Mouse (Mus musculus) olfactory bulb, adult 2 months (tissue): ENCODE measurements around the gene Nfatc3. TPM values are rescaled to one million over a fixed set of nuclear protein-coding genes. Genes with fewer than 3 reads are reported as not detected.
A peak's percentile ranks its signal among the peaks of the same experiment; 100 is the strongest.

Experiments
- H3K27ac ChIP-seq: fragments of 200-500 bp; 2 replicates; pipeline ENCODE4 v1.5.1; 2012; ENCODE audit warnings: low read depth, low read length; ENCODE audit not compliant: insufficient read depth
- H3K4me1 ChIP-seq: fragments of 200-500 bp; 2 replicates; pipeline ENCODE4 v1.6.1; 2012; ENCODE audit warnings: low read length; ENCODE audit not compliant: control insufficient read depth, insufficient read depth
- H3K4me3 ChIP-seq: fragments of 200-500 bp; 2 replicates; pipeline ENCODE4 v1.5.1; 2012; ENCODE audit warnings: mild to moderate bottlenecking, low read depth, low read length, moderate library complexity; ENCODE audit not compliant: insufficient read depth
- CTCF ChIP-seq: fragments of 200-500 bp; IDR thresholded peaks from 2 replicates; pipeline ENCODE4 v1.5.1; 2012; ENCODE audit warnings: low read depth, mild to moderate bottlenecking, low read length, moderate library complexity; ENCODE audit not compliant: insufficient read depth
- POLR2A ChIP-seq: fragments of 200-500 bp; IDR thresholded peaks from 2 replicates; pipeline ENCODE4 v1.6.1; 2012; ENCODE audit warnings: mild to moderate bottlenecking, low read depth, low read length, moderate library complexity; ENCODE audit not compliant: insufficient read depth
- WGBS: fragments of 180-500 bp; shearing (Covaris S2); methylation state at CpG from one replicate; pipeline ENCODE4 v1.1.7; 2018; 5-methylcytosine and 5-hydroxymethylcytosine counted together
- polyA plus RNA-seq: library from polyadenylated mRNA; stranded (reverse); fragments of >200 nt; gene quantifications from 2 replicates; pipeline ENCODE4 v1.2.4, GENCODE M21; 2012; ENCODE audit warnings: low replicate concordance; ENCODE audit not compliant: missing spikeins, insufficient read depth, insufficient read length

Gene Nfatc3
- polyA plus RNA-seq, 1 experiment = 111 TPM

GRCm38 (mm10) chr8:106158381-106158780 lies 99.7 kb downstream of the Nfatc3 start:
- H3K4me1 ChIP-seq = no peaks in the 10 kb centered on the region
- H3K4me3 ChIP-seq = no peak overlapping the region
- no peak overlapping the region for H3K27ac ChIP-seq
- TF ChIP-seq CTCF (no peak), POLR2A (no peak)
- WGBS = 85% methylated on average over 10 of the region's 10 CpGs

DNA sequence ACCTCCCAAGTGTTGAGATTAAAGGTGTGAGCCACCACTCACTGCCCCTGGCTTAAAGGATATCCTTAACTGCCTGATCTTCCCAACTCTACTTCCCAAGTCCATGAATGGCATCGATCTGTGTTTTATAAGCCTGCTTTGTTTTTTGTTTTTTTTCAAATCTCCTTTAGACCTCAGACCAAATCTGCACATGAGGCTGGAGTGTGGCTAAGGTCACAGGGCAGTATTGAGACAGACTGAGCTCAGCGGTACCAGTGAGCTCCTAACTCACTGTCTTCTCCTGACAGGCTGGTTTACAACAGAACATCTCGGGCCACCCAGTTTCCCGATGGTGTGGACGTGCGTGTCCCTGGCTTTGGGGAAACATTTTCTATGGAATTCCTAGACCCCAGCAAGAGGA lies 101.2 kb downstream of the Nfatc3 start:
- Histone ChIP-seq H3K27ac (no peak overlapping the region), H3K4me1 (no peaks in the 10 kb centered on the region), H3K4me3 (no peak overlapping the region)
- WGBS = 90% methylated on average over 6 of the region's 6 CpGs
- TF ChIP-seq CTCF (no peak), POLR2A (no peak)

DNA sequence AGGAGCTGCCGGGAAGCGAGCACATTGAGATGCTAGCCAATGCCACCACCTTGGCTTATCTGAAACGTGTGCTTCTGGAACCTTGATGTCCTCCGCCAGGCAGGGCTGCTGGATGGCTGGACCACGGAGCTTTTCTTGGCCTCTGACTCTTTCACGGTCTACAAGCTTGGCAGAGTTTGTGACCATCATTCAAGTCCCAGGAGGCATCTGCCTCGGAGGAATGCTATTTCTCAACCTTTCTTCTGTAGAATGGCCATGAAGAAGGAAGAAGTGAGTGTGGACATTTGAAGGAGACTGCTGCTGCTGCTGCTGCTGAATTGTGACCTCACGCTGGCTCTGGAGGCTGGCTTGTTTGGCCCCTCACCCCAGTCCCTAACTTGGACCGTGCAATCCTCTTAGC lies 104.6 kb downstream of the Nfatc3 start:
- WGBS = 91% methylated on average over 9 of the region's 9 CpGs
- Histone ChIP-seq H3K4me3 (no peak overlapping the region), H3K4me1 (no peaks in the 10 kb centered on the region), H3K27ac (no peak overlapping the region)
- TF ChIP-seq POLR2A (no peak), CTCF (no peak)

GRCm38 (mm10) chr8:106165460-106165859 lies 106.8 kb downstream of the Nfatc3 start:
- Histone ChIP-seq H3K27ac (no peak overlapping the region), H3K4me3 (no peak overlapping the region), H3K4me1 (0 out of 2 replicates have a peak, but pooled peaks cover 2% of the 10 kb centered on the region)
- TF ChIP-seq POLR2A = no peak
- TF ChIP-seq CTCF = peak; percentile 66
- WGBS = 43% methylated on average over 4 of the region's 4 CpGs

DNA sequence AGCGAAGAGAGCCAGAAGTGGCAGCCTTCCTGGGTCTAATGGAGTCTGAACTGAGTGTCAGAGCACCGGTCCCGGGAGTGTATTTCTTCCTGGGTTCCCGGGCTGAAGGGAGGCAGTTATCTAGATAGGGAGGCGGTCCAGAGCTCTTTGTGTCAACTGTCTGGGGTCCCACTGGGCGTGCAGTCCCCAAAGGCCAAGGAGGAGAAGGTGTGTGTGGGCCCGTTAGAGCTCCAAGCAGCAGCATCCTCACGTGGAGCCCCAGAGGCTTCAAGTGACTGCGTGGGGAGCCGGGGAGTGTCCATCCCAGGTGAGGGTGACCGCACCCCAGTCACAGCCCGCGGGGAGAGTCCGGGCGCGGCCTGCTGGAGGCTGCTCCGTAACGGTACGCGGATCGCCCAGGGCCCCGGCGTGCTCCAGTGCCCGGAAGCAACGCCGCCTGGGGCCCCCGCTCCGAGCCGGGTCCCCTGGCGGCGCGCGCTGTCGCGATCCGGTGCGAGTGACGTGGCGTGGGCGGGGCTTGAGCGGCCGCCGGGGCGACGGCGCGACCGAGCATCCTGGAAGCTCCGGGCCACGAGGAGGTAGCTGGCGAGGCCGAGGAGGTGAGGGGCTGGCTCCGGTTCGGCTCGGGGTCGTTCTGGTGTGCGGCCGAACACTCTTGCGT lies 109.8 kb downstream of the Nfatc3 start, which contains the start of gene Slc7a6:
Gene Slc7a6, plus strand, starts transcription at position 502 of the 661 bp plus-strand sequence.
- no peak for TF ChIP-seq CTCF
- TF ChIP-seq POLR2A = peak; percentile 89
- H3K27ac ChIP-seq = peak within 1 kb of the TSS; percentile 76
- WGBS = under 1% methylated on average over 59 of the region's 59 CpGs
- H3K4me1 ChIP-seq = peaks cover 4% of the 10 kb centered on the region; the same call in 1 of the 2 replicates
- H3K4me3 ChIP-seq = peak within 1 kb of the TSS; percentile 88

DNA sequence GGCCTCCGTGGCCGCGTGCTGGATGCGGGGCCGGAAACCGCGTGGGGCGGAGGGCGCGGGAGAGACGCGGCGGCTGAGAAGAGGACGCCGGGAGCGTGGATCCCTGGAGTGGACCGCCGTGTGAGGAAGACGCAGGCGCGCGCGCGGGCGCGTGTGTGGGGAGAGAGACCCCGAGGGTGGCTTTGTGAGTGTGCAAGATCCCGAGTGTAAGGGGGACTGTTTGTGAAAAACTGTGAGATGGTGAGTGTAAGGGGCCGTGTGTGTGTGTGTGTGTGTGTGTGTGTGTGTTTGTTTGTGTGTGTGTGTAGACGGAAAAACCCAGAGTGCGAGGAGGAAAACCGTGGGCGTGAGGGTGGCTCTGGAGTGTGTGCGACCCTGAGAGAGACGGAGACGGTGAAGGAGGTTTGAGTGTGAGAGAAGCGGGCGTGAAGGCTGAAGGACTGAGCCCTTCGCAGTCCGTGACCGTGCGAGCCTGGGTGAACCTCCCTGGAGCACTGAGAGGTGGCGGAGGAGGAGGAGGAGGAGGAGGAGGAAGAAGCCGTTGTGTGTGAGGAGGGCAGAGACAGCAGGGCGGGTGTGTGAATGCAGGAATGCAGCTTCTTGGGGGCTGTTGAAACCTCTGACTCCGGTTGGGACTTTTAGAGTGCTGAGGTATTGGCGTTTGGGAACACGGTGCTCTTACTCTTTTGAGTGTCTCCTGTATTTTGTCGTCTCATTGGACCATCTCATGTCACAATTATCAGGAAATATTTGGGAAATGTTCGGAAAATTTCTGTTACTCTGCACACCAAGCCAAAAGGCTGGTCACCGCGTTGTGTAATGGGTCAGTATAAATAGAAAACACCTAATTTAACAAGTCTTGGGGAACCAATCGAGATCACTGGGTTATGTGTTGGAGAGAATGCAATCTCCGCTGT lies 110.6 kb downstream of the Nfatc3 start:
- H3K4me3 ChIP-seq = peak overlapping the region; percentile 88
- WGBS = under 1% methylated on average over 53 of the region's 54 CpGs
- no peak; the same call in 1 of the 2 replicates for TF ChIP-seq POLR2A
- no peak for TF ChIP-seq CTCF
- peaks cover 4% of the 10 kb centered on the region; the same call in 1 of the 2 replicates for H3K4me1 ChIP-seq
- peak overlapping the region; percentile 76 for H3K27ac ChIP-seq

GRCm38 (mm10) chr8:106169934-106170480 lies 111.4 kb downstream of the Nfatc3 start:
- Histone ChIP-seq H3K4me1 (peaks cover 4% of the 10 kb centered on the region; the same call in 1 of the 2 replicates), H3K27ac (no peak overlapping the region), H3K4me3 (peak overlapping the region; percentile 23; the same call in 1 of the 2 replicates)
- TF ChIP-seq POLR2A (no peak), CTCF (no peak)
- WGBS = 12% methylated on average over 6 of the region's 6 CpGs

GRCm38 (mm10) chr8:106173566-106173965 lies 114.9 kb downstream of the Nfatc3 start:
- H3K4me3 ChIP-seq = no peak overlapping the region
- H3K27ac ChIP-seq = no peak overlapping the region
- TF ChIP-seq POLR2A (no peak), CTCF (no peak)
- 96% methylated on average over 3 of the region's 3 CpGs for WGBS
- H3K4me1 ChIP-seq = peaks cover 4% of the 10 kb centered on the region; the same call in 1 of the 2 replicates
